Mouse (Mus musculus) adrenal gland, adult (tissue): Measurements from ENCODE around the gene Rgs7bp.

Experiments
- DNase-seq, 2 experiments: peaks; one replicate each; pipeline ENCODE4 v3.0.0; 2022 to 2023; ENCODE audit warnings: low spot score in 1 of 2; ENCODE audit not compliant: inconsistent age in 2 of 2

Rgs7bp gene

DNA sequence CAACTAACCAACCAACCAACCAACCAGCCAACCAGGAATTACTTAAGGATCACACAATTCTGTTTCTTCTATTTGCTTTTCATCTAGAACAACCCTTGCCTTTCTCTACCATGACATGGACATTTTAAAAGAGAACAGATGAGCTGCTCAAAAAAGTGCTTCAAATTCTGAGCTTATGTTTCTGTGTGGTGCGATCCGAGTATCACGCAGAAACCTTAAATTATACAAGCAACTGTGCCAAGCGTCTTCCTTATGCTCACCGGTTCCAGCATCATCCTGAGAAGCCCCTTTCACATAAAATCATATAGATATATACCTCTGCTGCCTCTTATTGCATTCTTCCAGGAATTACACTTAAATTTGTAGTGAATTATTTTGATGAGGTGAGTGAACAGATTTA, 43.4 kb downstream of the Rgs7bp start:
- DNase-seq, result no peak

DNA sequence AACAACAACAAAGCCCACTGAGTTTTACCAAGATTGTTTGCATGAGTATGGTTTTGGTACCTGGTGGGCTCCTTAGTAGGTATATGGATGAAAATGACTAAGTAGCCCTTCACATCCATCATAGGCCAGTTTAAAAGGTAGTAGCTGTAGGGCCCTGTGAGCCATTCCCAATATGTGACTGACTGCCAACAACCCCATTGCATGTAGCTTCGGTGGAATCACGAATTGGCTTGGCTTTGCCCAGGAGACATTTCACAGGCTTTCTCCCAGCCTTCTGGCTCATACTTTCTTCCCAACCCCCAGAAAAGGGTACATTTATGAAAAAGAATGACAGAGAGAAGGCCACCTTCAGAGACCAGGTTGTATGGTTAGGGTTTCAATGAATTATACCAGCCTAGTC, 45.8 kb downstream of the Rgs7bp start:
- DNase-seq, result no peak

DNA sequence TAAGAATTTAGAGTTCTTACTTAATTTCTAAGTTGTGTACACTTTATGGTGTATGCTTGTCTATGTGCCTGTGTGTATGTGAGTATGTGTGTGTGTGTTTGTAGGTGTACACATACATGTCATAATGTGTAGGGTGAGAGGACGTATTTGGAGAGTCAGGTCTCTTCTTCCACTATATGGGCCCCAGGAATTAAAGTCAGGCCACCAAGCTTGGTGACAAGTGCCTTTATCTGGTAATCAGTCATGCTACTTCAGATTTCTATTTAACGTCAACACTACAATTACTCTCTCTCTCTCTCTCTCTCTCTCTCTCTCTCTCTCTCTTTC, 51.9 kb downstream of the Rgs7bp start:
- DNase-seq, result no peak

DNA sequence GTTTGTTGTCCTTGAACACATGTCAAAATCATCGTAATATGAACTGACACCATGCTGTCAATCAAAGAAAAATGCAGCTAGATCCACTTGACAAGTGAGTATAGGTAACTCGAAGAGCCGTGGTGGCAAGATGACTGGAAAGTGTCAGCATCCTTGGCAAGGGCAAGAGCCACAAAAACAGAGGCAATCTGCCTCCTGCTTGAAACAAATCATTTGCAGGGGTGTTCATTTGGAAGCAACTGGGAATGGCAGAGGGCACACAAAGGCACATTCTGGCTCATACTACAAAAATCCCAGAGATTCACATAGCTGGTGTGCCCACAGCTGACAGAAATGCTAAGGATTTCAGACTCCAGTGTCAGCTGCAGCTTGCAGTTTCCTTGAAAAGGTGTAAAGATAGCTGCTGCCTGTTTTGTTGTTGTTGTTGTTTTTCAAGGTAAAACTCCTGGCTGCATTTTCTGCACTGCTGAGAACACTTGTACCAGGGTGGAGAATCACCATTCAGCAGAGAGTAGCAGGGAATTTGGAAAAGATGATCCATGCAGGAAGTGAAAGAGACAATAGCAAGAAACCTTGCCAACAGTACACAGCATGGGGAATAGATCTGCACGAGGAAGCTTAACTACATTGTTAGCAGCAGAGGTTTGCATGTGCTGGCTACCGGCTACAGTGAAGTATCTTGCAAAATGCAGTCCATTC, 52.4 kb downstream of the Rgs7bp start:
- DNase-seq, result no peak

DNA sequence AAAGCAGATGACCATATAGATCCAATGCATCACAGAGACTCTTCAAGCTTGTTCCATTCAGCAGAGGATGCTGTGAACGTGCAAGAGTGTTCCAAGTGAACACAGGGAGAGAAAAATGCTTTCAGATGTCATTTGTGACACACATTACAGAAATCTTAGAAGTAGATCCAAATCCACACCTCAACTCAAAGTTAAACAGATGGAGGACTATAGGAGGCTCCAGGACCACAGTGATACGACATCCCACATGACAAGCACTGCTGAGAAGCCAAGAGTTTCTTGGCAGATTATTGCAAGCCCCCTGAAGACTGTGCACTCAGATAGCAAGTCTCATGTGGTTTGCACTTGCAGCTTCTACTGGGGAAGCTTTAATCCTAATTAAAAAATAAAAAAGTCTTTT, 53.0 kb downstream of the Rgs7bp start:
- DNase-seq, result no peak

DNA sequence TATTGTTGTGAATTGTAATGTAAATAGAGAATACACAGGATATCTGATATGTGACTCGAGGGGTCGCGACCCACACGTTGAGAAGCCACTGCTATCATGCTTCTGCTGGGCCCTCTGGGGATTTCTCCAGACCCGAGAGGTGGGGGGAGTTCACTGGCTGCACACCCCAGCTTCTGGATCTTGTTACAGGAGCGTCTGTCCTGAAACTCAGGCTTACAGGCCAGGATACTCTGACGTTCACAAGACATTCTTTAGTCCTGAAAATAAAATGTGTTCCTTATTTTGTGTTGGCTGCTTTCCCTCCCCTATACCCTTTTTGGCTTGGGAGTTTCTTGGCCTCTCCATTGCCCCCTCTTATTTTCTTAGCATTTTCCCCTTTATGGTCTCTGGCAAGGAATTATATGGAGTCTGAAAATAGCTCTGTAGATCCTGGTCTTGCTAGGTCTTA, 65.9 kb downstream of the Rgs7bp start:
- no peak for DNase-seq

DNA sequence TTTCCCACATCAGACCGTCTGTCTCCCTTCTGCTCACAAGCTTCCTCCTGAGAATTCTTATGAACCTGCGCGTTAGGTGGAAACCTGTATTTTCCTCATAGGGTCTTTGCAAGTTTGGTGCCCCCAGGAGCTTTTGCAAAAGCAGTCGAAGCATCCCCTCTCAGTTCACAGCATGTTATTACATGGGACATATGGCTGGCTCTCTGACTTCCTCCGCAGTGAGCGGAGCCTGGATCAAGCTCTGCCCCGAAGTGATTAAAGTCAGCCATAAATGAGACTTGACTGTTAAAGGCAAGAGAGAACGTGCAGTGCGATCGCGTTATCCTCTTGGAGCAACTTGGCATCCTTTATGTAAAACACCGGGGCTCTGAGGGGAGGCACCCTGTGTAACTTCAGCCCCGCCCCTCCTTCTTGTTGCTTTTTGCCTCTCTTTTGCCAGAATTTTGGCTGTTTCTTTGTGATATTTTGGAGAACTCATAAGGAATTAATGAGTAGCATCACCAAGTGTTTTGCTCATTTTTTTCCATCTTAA, 66.7 kb downstream of the Rgs7bp start:
- DNase-seq, result no peak

DNA sequence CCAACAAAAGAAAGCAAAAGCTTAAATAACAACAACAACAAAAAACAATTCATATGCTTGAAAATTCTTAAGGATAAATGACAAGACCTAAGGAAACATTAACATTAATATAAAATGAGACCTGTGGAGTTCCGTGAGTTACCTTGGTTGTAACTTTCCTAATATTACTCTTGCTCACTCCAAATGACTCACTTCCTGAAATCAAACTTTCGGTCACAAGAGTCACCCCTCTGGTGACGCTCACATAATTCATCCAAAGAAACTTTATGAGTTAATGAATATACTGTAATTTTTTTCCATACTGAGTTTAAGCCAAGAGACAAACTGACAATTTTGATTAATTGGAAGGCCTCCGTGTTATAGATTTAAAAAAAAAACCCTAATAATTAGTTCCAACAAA, 69.0 kb downstream of the Rgs7bp start:
- no peak for DNase-seq

DNA sequence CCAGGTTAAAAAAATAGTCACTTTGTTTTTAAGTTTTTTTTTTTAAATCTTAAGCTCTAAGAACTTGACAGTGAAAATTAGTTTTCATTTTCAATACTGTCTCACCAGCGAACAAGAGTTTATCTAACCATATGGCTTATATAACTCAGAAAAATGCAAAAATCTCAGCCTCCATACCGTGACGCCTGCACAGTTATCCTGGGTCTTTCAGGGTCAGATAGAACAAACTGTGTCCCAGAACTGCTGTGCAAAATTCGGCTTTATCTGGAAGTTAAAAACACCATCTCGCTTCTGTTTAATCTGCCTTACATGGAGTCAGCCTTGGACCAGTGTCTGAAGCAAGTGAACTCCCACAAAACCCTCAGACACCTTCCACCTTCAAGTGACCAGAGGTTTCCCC, 70.7 kb downstream of the Rgs7bp start:
- DNase-seq, result no peak

DNA sequence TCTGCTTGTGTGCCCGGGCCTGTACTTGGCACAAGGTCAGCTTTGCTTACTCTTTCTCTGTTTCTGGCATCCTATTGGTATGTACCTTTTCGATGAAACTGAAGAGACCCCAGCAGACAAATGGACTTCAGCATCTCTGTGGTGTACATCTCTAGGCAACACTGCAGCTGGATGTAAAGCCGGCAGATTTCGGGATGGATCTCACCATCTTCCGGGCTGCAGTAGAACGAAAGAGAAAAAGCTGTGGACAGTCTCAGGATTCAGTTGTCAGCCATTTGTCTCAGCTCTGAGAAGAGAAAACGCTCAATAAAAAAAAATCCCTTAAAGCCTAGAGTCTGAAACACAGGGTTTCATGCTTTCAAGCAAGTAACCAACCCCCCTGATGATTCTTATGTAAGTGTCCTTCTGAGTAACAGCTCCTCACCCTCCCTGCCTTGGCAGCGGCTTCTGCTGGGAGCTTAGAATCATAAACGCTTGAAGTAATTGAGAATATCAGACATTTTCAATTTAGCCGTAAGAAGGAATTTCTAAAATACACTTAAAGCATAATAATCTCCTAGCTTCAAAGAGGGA, 71.9 kb downstream of the Rgs7bp start:
- DNase-seq, result peak in 1 of 2 experiments; percentile 49

DNA sequence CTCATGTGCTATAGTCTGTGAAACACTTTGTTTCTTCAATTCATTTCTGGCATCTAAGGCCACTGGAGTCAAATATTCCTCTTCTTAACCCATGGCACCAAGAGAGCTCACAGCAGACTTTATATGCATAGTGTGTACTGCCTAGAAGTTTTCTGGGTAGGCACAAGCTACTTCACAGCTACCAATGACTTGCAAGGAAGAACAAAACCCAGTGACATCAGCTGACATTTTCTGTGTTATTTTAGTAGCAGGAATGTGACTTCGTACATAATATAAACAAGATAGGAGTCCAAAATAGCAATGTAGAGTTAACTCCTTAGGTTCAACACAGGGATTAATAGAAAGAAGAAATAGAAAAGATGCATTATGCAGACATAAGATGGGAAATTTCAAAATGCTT, 76.6 kb downstream of the Rgs7bp start:
- no peak for DNase-seq

DNA sequence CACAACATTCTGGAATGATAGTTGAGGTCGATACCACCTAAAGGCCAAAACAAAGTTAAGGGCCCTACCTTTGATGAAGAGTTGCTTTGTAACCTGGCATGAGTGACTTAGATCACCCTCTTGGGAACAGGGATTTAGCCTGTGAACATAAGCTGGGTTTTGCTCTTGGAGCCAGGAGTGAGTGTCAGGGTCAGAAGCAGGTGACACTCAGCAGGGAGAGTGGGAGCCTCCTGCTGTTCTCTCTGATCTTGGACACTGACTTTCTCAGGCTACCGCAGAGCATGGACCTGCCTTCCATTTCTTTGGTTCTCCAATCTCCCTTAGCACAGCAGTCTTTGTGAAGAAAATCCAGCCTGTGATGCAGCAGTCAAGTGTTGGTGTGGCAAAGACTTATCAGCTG, 87.2 kb downstream of the Rgs7bp start:
- DNase-seq, result no peak

DNA sequence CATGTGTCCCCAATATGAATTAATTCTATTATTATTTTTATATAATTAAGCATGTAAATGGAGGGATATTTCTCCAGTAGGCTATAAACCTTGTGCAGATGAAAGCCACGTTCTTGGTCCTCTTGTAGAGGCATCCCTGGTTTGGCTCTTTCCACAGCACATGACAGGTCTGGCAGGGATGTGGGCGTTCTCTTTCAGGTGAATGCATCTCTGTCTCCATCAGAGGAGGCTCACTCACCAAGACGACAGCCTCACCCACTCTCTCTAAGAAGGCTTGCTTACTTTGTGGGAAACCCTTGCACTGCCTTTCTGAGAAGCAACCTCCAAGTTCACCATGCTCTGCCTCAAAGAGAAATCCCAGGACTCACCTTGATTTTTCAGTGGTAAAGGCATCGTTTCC, 91.0 kb downstream of the Rgs7bp start:
- no peak for DNase-seq

DNA sequence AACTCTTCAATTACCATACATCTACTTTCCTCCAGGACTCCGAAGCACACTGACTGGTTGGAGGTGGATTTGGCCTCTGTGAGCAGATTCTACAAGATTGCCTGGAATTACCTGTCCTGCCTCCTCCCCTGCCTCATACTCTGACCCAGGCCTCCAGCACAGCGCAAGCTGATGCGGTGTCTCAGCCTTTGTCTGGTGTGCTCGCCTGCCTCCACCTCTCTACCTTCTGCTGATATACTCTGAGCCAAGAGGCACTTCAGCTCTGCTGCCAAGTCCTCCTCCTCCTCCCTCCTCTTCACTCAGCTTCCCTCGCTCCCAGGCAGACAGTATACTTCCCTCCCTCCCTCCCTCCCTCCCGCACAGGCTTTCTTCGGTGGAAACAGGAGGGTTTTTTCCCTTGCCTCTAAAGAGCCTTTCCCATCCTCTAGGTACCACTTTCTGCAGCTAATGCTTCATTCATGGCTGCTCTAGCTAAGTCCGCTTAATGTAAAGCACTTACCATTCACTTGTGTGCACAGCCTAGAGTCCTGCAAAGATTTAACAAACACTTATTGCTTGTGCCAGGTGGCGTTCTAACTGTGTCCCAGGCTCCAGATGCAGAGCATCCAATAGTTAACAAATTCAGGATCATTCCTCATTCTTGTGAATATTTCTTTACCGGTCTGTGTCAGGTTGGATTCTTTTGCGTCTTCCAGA, 91.9 kb downstream of the Rgs7bp start:
- no peak for DNase-seq

DNA sequence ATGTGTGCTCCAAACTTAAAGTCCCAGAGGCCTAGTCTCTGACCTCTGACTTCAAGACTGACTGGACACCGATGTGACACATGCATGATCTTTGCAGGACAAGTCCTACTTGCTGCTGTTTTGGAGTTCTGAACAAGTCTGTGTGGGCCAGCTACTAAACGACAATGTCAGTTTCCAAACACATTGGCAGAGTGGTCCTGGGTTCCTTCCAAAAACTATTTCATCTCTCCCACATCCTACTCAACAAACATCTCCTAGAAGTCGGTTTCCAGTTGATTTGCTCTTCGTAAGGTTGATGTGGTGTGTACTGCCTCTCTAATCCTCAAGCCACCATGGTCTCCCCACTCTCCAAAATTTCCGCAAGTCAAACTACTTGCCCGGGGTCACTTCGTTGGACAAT, 92.6 kb downstream of the Rgs7bp start:
- DNase-seq, result no peak

DNA sequence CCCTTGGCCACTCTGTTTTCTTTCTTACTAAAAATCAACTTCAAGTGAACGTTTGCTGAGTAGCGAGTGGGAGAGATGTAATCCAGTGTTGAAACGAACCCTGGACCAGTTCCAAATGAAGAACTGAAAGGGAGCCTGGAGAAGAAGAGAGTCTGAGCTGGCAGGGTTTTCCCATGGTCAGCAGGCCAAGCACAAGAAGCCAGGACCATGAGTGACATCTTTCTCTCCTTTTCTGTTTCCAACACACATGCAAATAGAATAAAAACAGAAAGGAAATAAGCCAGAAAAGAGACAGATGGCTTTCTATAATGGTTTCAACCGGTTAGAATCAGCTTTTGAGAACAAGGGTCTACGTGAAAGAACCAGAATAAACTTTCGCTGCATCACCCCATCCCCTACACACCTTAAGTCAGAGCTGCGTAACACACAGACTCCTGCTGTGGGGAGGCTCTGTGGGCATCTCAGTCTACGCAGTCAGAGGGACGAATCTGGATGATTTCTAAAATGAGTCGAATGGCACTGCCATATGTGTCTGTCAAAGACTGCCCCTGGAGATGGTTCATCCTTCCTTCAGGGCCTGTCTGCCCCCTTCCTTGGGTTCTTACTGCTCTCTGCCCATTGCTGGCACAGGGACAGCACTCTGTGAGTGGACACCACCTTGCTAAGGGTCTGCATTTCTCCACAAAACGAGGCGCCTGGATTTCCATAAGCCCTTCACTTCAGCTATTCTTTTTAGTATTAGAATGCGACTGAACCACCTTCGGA, 93.6 kb downstream of the Rgs7bp start:
- peak in 1 of 2 experiments; percentile 49 for DNase-seq

DNA sequence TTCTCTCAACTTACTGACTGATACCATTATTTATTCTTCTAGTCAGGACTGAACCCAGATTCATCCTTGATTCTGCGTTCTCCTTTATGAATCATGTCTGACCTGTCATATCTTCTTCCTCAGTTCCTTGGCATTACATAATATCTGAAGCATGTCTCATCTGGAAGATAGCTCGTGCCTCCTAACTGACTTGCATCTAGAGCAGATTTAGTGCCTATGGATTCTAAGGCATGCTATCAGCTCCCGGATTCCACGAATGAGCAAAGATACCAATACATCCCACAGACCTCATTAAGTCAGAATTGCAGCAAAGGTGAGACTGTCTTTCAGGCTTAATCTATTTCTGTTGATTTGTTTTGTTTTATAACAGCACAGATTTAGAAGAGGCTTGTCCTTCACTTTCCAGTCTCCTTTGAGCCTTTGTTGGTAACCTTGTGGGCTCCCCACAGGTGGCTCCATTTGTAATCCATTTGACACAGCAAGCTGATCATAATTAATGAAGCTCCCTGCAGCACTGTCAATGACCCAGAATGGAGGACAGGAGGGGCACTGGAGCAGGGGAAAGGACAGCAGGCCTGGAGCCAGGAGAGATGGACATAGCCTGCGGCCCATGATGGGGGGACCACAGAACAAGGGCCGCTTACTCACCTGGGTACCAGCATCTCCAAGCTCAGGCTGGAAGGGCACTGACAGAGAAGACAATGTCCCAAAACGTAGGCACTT, 94.4 kb downstream of the Rgs7bp start:
- peak in 1 of 2 experiments; percentile 60 for DNase-seq

DNA sequence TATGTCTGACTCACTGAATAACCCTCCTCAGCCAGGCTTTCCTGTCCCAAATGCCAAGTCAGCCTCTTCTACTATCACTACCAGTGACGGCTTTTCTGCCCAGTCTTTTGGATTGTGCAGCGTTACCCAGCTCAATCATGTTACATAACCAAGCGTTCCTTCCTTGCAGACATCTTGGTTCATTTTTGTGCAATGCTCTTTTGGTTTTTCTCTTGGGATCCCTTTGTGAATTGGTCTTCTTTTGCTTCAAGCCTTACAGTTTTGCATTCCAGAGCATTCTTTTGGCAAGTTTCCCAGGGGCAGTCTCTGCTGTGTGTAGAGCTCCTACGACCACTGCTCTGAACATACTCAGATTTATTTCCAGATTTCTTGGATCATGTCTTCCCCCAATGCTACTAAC, 95.0 kb downstream of the Rgs7bp start:
- DNase-seq, result peak in 1 of 2 experiments; percentile 50

DNA sequence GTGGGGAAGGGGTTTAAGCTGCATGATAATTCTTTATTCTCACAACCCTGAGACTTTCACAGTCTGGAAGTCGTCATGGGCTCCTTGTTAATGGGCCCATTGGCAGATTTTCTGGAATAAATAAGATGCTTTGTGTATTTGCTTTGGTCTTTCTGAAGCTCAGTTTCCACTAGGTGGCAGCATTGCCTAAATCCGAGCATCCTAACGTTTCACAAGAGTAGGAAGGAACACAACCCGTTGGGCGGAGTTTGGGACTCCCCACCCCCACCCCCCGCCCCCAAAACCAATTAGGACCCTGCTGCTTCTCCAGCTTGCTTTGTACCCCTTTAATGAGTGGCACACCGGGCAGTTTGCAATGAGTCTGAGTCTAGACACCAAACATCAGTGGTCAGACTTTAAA, 106.8 kb downstream of the Rgs7bp start:
- DNase-seq, result peak; percentile 63 to 92

DNA sequence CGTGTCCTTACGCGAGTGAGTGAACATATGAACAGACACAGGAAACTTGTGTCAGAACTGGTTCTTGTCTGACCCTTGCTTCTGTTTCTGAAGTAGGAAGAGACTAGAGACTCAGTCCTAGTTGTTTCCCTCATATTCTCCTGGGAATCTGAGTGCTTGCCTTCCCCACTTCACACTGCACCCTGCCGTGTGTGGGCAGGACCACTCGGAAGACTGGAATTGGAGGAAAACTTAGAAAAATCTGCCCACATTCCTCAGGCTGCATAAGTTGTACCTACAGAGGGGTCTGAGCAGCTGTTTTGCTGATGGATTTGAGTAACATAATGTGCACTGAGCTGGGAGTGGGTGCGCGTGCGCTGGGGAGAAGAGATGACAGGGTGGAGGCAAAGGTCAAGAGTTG, 114.2 kb downstream of the Rgs7bp start:
- no peak for DNase-seq

DNA sequence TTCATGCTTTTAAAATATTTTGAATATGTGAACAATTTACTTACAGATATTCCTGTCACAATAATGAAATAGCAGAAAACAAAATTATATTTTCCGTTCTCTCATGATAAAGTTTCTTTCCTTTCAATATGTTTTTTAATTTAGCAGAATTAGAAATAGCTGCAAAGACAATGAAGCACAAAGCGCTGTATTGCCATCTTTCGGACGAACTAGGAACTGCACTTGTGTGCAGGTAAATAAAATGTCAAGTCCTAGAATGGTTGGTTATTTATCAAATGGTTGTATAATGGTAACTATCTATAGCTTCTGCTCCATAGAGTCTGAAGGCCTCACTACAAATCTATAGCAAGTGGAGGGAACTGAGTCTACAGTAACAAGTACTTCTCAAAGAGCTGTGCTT, 114.9 kb downstream of the Rgs7bp start:
- peak in 1 of 2 experiments; percentile 82 for DNase-seq
